In genomic region chr5:60812371-60812770, GRCm38 (mm10) we compare ENCODE assay signal across 29 mouse cellular contexts.
A peak's percentile ranks its signal among the peaks of the same experiment; 100 is the strongest.
DNase-seq lines count a peak whose midpoint lies in the region; ATAC-seq and TF ChIP-seq lines count a peak whose summit lies in the region.
"Had no signal": no experiment of that assay in that cellular context is flagged by ENCODE, and none has a peak within 500 bp of the region (broad histone marks: within the 10 kb centered on the region; RNA-seq: fewer than 3 reads in every experiment).

No protein-coding gene starts in this region.

- H3K27ac ChIP-seq in limb, embryonic 11.5 days (replicated peaks; ENCODE audit: low read depth, low read length) = no peak overlapping the region
- no peak overlapping the region for H3K27ac ChIP-seq in limb, embryonic 10.5 days
- no peak overlapping the region for H3K27ac ChIP-seq in intestine, postnatal 0 days (ENCODE audit: low read depth, low read length)
- H3K27ac ChIP-seq: embryonic facial prominence, embryonic 12.5 days; embryonic facial prominence, embryonic 15.5 days; forebrain, embryonic 10.5 days; forebrain, embryonic 12.5 days had no signal

- peak; percentile 1 for DNase-seq in embryo, embryonic 11 days
- DNase-seq in embryo, embryonic 10 days (ENCODE audit: low spot score) = no peak
- no peak for DNase-seq in limb, embryonic 11.5 days (ENCODE audit: low spot score)
- no peak for DNase-seq in limb, embryonic 10.5 days (ENCODE audit: low spot score)
- DNase-seq in hindlimb bud, embryonic 11.5 days (ENCODE audit: extremely low spot score, low read depth, low spot score) = peak; percentile 33
- peak; percentile 4 for DNase-seq in mesoderm, embryonic 11.5 days (ENCODE audit: low read depth, low spot score)
- no peak for DNase-seq in heart, adult 11 months
- DNase-seq: adrenal gland, adult 2 months; adrenal gland, postnatal 10 days; adrenal gland, postnatal 25 days; B cell, adult 2 months; cerebellum, adult 11 months; cerebellum, adult 18-20 months; cerebellum, adult 9-10 months; cerebellum, postnatal 10 days; cerebellum, postnatal 25 days had no signal

- no peak for TF ChIP-seq CTCF in intestine, postnatal 0 days (IDR thresholded peaks at IDR 0.05; ENCODE audit: low read depth)

- no peak overlapping the region for H3K4me3 ChIP-seq in limb, embryonic 11.5 days (ENCODE audit: low read depth, low read length)
- H3K4me3 ChIP-seq in limb, embryonic 10.5 days = no peak overlapping the region
- H3K4me3 ChIP-seq in intestine, postnatal 0 days (ENCODE audit: low read depth, low read length) = no peak overlapping the region
- H3K4me3 ChIP-seq: embryonic facial prominence, embryonic 12.5 days; embryonic facial prominence, embryonic 15.5 days; erythroblast, embryonic 14.5 days; forebrain, embryonic 10.5 days; forebrain, embryonic 12.5 days had no signal

- H3K27me3 ChIP-seq in limb, embryonic 11.5 days (ENCODE audit: control insufficient read depth, insufficient read depth, low read length) = no peaks in the 10 kb centered on the region
- no peaks in the 10 kb centered on the region for H3K27me3 ChIP-seq in limb, embryonic 10.5 days (ENCODE audit: low read depth, poor library complexity, severe bottlenecking)
- H3K27me3 ChIP-seq in intestine, postnatal 0 days (replicated peaks; ENCODE audit: control insufficient read depth, insufficient read depth, low read length) = no peaks in the 10 kb centered on the region
- H3K27me3 ChIP-seq: CH12.LX; embryonic facial prominence, embryonic 12.5 days; embryonic facial prominence, embryonic 15.5 days; forebrain, embryonic 12.5 days; Patski had no signal

- H3K4me2 ChIP-seq in limb, embryonic 11.5 days (ENCODE audit: low read depth, severe bottlenecking) = no peak overlapping the region
- no peak overlapping the region for H3K4me2 ChIP-seq in intestine, postnatal 0 days (replicated peaks; ENCODE audit: low read depth)
- H3K4me2 ChIP-seq: embryonic facial prominence, embryonic 12.5 days; embryonic facial prominence, embryonic 15.5 days; forebrain, embryonic 12.5 days had no signal

- 36% methylated on average over 2 of the region's 2 CpGs for WGBS in limb, embryonic 11.5 days
- 44% methylated on average over 2 of the region's 2 CpGs for WGBS in limb, embryonic 10.5 days
- WGBS in intestine, postnatal 0 days = 83% methylated on average over 2 of the region's 2 CpGs

- no peak overlapping the region for H3K9ac ChIP-seq in limb, embryonic 11.5 days (ENCODE audit: low read length)
- H3K9ac ChIP-seq in intestine, postnatal 0 days (ENCODE audit: low read depth, low read length) = no peak overlapping the region
- H3K9ac ChIP-seq: embryonic facial prominence, embryonic 12.5 days; embryonic facial prominence, embryonic 15.5 days; forebrain, embryonic 12.5 days had no signal

- ATAC-seq in limb, embryonic 11.5 days (ENCODE audit: insufficient number of reproducible peaks, low FRiP score, low TSS enrichment, low read depth) = peak; percentile 79
- ATAC-seq in intestine, postnatal 0 days = no peak
- ATAC-seq: activated CD4-positive, CD25-positive, alpha-beta regulatory T cell, adult 4 months; CD4-positive, CD25-positive, alpha-beta regulatory T cell, adult 4 months; forebrain, embryonic 14.5 days; forebrain, embryonic 16.5 days; Patski had no signal

- H3K36me3 ChIP-seq in limb, embryonic 11.5 days (ENCODE audit: control insufficient read depth, insufficient read depth, low read length) = no peaks in the 10 kb centered on the region
- H3K36me3 ChIP-seq in limb, embryonic 10.5 days = no peaks in the 10 kb centered on the region
- no peaks in the 10 kb centered on the region for H3K36me3 ChIP-seq in intestine, postnatal 0 days (ENCODE audit: control insufficient read depth, insufficient read depth)
- H3K36me3 ChIP-seq: embryonic facial prominence, embryonic 12.5 days; embryonic facial prominence, embryonic 15.5 days; forebrain, embryonic 10.5 days; forebrain, embryonic 12.5 days; G1E had no signal

- H3K4me1 ChIP-seq in limb, embryonic 11.5 days (ENCODE audit: control insufficient read depth, insufficient read depth, low read length) = no peaks in the 10 kb centered on the region
- H3K4me1 ChIP-seq in limb, embryonic 10.5 days = no peaks in the 10 kb centered on the region
- no peaks in the 10 kb centered on the region for H3K4me1 ChIP-seq in intestine, postnatal 0 days (replicated peaks; ENCODE audit: control insufficient read depth, insufficient read depth, low read length)
- H3K4me1 ChIP-seq: embryonic facial prominence, embryonic 12.5 days; embryonic facial prominence, embryonic 15.5 days; forebrain, embryonic 10.5 days; forebrain, embryonic 12.5 days had no signal

- no peaks in the 10 kb centered on the region for H3K9me3 ChIP-seq in limb, embryonic 11.5 days (ENCODE audit: control insufficient read depth, low read length)
- no peaks in the 10 kb centered on the region for H3K9me3 ChIP-seq in limb, embryonic 10.5 days (replicated peaks)
- H3K9me3 ChIP-seq in intestine, postnatal 0 days (ENCODE audit: control insufficient read depth) = no peaks in the 10 kb centered on the region
- H3K9me3 ChIP-seq: embryonic facial prominence, embryonic 12.5 days; embryonic facial prominence, embryonic 15.5 days; forebrain, embryonic 10.5 days; forebrain, embryonic 12.5 days; G1E had no signal

Comparison
In these comparisons a context has a peak if more than half of its experiments do, and no peak if none do; other contexts are left out.
1. DNase-seq: peak in embryo, embryonic 11 days (single experiment), hindlimb bud, embryonic 11.5 days (single experiment) and mesoderm, embryonic 11.5 days (single experiment); none in embryo, embryonic 10 days (single experiment), limb, embryonic 11.5 days (single experiment), limb, embryonic 10.5 days (single experiment) and heart, adult 11 months (single experiment).